Mouse (Mus musculus) thymus, postnatal 25 days (tissue): Measurements from ENCODE around the gene Gm8246.
"Not testable (repeated sequence)": the region's sequence is repeated elsewhere in the genome, so short reads cannot be mapped to it uniquely, and the experiment has no call there.

Source experiments
- DNase-seq: peaks from one replicate; pipeline ENCODE4 v3.0.0; 2022

Gene Gm8246

GRCm38 (mm10) chr14:5477730-5478129 lies at the start of gene Gm8246:
Gm8246 (minus strand) TSS chr14:5477830.
- DNase-seq = not testable (repeated sequence)

- DNase-seq = not testable (repeated sequence)
Measured at GRCm38 (mm10) chr14:5501374-5501773, 23.7 kb upstream of the Gm8246 start, which contains the start of gene Gm3488. Gm3488 (plus strand) TSS chr14:5501674.

- DNase-seq = not testable (repeated sequence)
Measured at GRCm38 (mm10) chr14:5483907-5484306, 6.3 kb upstream of the Gm8246 start, which contains the start of gene Gm3187. Gm3187 (plus strand) TSS chr14:5484207.

- DNase-seq = not testable (repeated sequence)
Measured at GRCm38 (mm10) chr14:5460469-5460868, 17.2 kb downstream of the Gm8246 start.

- DNase-seq = not testable (repeated sequence)
Measured at GRCm38 (mm10) chr14:5455367-5455766, 22.3 kb downstream of the Gm8246 start, which contains the start of gene Gm3194. Gm3194 (minus strand) TSS chr14:5455467.
